Mouse (Mus musculus) forebrain, embryonic 15.5 days (tissue): ENCODE data around the gene Rag2. TPM values are rescaled to one million over a fixed set of nuclear protein-coding genes. Genes with fewer than 3 reads are reported as not detected.
A peak's percentile ranks its signal among the peaks of the same experiment; 100 is the strongest.

Experiments
- ATAC-seq: fragments of 200-750 bp; cut with Nextera tagmentation; replicated peaks from 2 replicates; pipeline ENCODE4 v1.8.0; 2017; ENCODE audit warnings: mild to moderate bottlenecking, moderate TSS enrichment, moderate library complexity
- H3K27ac ChIP-seq: fragments of 300-500 bp; sonication (generic); replicated peaks from 2 replicates; pipeline ENCODE4 v1.5.1; 2015; ENCODE audit warnings: mild to moderate bottlenecking, inconsistent platforms
- H3K27me3 ChIP-seq: fragments of 300-500 bp; sonication (generic); 2 replicates; pipeline ENCODE4 v1.6.1; 2015; ENCODE audit warnings: inconsistent platforms
- H3K36me3 ChIP-seq: fragments of 300-500 bp; sonication (generic); 2 replicates; pipeline ENCODE4 v1.6.1; 2015; ENCODE audit warnings: mild to moderate bottlenecking, inconsistent platforms
- H3K4me1 ChIP-seq: fragments of 300-500 bp; sonication (generic); 2 replicates; pipeline ENCODE4 v1.6.1; 2015; ENCODE audit warnings: inconsistent platforms
- H3K4me2 ChIP-seq: fragments of 300-500 bp; sonication (generic); replicated peaks from 2 replicates; pipeline ENCODE4 v1.6.1; 2015; ENCODE audit warnings: mild to moderate bottlenecking, inconsistent platforms
- H3K4me3 ChIP-seq: fragments of 300-500 bp; sonication (generic); 2 replicates; pipeline ENCODE4 v1.5.1; 2015; ENCODE audit warnings: mild to moderate bottlenecking, inconsistent platforms
- H3K9ac ChIP-seq: fragments of 300-500 bp; sonication (generic); replicated peaks from 2 replicates; pipeline ENCODE4 v1.6.1; 2015; ENCODE audit warnings: mild to moderate bottlenecking, inconsistent platforms
- H3K9me3 ChIP-seq: fragments of 300-500 bp; sonication (generic); 2 replicates; pipeline ENCODE4 v1.6.1; 2016; ENCODE audit warnings: inconsistent platforms
- WGBS: fragments of 180-500 bp; shearing (Covaris S2); methylation state at CpG from one replicate; pipeline ENCODE4 v1.1.7; 2015; ENCODE audit warnings: mixed read lengths; 5-methylcytosine and 5-hydroxymethylcytosine counted together
- polyA plus RNA-seq: library from polyadenylated mRNA; unstranded; fragments of >200 nt; fragmentation: Nextera tagmentation; extraction: Ambion mirVana; gene quantifications from 2 replicates; pipeline ENCODE4 v1.2.1, GENCODE M21; 2015

Rag2 gene
- polyA plus RNA-seq, 1 experiment from 2014 or later: not detected

DNA sequence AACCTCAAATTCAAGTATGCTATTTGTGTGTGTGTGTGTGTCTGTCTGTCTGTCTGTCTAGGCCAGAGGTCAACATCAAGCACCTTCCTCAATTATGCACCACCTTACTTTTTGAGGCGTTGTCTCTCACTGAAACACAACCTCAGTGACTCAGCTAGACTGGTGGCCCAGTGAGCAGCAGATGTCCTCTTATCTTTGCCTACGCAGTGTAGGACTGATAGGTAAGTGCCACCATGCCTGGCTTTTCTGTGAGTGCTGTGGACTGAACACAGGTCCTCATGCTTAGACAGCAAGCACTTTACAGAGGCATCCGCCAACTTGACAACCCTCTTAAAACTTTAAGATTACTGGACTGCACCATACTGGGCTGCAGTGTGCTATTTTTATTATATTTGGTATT is 44.2 kb downstream of the Rag2 start:
- no peak for ATAC-seq
- H3K9ac ChIP-seq: no peak overlapping the region
- 96% methylated on average over 3 of the region's 3 CpGs for WGBS

DNA sequence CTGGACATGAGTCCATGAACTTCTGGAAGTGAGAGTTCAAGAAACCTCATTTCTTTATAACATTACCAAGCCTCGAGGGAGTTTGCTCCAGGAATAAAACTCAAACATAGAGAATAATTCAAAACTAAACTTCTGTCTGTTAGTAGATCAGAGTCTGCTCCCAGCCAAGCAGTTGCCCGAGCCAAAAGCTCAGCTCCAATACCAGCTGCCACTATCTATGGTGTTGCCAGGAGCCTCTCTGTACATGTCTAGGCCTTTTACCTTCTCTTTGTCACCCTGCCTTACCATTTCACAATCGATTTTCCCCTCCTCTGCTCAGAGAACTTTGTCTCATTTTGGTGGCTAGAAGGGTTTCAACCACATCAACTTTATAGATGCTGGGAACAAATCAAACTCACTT is 49.0 kb downstream of the Rag2 start:
- ATAC-seq: no peak
- 75% methylated on average over 3 of the region's 3 CpGs for WGBS
- Histone ChIP-seq H3K27me3 (peaks cover 4% of the 10 kb centered on the region; the same call in 1 of the 2 replicates), H3K36me3 (no peaks in the 10 kb centered on the region), H3K4me1 (0 out of 2 replicates have a peak, but pooled peaks cover 2% of the 10 kb centered on the region), H3K27ac (no peak overlapping the region), H3K4me3 (no peak overlapping the region), H3K9me3 (no peaks in the 10 kb centered on the region), H3K4me2 (no peak overlapping the region), H3K9ac (no peak overlapping the region)

More for the DNA sequence above, 44.2 kb downstream of the Rag2 start:
- H3K27ac ChIP-seq: no peak overlapping the region
- no peak overlapping the region for H3K4me3 ChIP-seq
- H3K36me3 ChIP-seq: no peaks in the 10 kb centered on the region
- peaks cover 7% of the 10 kb centered on the region for H3K4me1 ChIP-seq
- no peaks in the 10 kb centered on the region for H3K27me3 ChIP-seq
- H3K4me2 ChIP-seq: no peak overlapping the region
- no peaks in the 10 kb centered on the region for H3K9me3 ChIP-seq

DNA sequence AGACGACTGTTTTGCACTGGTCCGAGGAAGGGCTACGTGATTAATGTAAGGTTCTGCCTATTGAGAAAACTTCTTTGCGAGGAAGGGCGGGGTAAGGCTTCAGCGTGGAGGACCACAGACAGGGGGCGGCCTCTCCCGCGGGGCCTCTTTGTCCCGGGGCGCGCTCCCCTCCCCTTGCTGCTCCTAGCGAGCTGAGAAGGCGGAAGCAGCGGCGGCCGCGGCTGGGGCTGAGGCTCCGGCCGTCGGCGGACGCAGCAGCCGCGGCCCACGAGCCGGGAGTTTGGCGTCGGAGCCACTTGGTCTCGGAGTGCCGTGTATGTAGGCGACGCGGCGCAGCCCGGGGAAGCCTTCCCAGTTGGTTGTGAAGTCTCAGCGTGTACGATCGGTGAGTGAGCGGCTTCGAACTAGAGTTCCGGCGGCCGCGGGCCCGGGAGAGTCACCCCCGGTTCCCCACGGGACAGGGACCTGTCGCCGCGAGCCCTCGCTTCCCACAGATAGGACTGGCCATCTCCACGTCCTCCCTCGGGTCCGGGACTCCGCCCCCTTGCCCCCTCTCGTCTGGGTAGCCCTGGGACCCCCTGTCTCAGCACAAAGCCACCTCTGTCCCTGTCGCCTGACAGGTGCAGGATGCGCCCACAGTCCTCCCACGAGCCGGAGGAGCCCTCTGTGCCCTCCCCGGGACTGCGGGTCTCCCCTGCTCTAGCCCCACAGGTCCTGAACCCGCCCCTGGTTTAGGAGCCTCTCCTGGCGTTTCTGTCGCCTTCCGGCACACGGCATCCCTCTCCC is 53.9 kb downstream of the Rag2 start, which contains the start of gene Traf6:
TSS of gene Traf6 (plus strand) at position 194 of the 786 bp plus-strand sequence.
- H3K9ac ChIP-seq: peak within 1 kb of the TSS; percentile 82
- H3K4me2 ChIP-seq: peak within 1 kb of the TSS; percentile 74
- peaks cover 4% of the 10 kb centered on the region; the same call in 1 of the 2 replicates for H3K27me3 ChIP-seq
- WGBS: under 1% methylated on average over 65 of the region's 68 CpGs
- H3K27ac ChIP-seq: peak within 1 kb of the TSS; percentile 67
- no peaks in the 10 kb centered on the region for H3K36me3 ChIP-seq
- peak within 1 kb of the TSS; percentile 85 for H3K4me3 ChIP-seq
- peaks cover 16% of the 10 kb centered on the region for H3K4me1 ChIP-seq
- peak; percentile 93 for ATAC-seq
- no peaks in the 10 kb centered on the region for H3K9me3 ChIP-seq

DNA sequence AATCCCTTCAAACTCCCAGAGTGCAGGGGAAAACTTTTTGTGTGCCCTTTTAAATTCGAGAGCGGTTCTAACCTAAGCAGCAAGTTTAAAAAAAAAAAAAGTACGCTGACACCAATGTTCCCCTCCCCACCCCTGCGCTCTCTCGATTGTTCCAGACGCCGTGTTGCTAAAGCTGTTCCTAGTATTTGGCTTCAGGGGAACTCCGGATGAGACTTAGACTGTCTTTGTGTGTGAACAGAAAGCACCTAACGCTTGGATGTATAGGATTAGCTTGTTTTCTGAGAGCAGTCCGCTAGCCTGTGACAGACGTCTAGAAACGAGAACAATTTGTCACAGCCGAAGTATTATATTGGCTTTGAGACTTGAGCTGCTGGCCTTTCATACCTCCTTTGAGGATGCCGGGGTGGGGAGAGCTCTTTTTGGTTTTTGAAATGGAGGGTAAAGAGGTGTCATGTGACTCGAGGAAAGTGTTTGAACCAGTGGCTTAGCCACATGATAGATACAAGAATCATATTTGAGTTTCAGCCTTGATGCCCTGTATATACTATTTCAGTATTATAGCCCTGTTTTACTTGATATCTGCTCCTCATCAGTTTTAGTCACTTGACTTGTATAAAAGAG is 54.8 kb downstream of the Rag2 start:
- under 1% methylated on average over 15 of the region's 15 CpGs for WGBS
- Histone ChIP-seq H3K4me1 (peaks cover 16% of the 10 kb centered on the region), H3K27me3 (peaks cover 4% of the 10 kb centered on the region; the same call in 1 of the 2 replicates), H3K9me3 (no peaks in the 10 kb centered on the region), H3K4me2 (peak overlapping the region; percentile 74), H3K4me3 (peak overlapping the region; percentile 85), H3K9ac (peak overlapping the region; percentile 82), H3K27ac (no peak overlapping the region), H3K36me3 (no peaks in the 10 kb centered on the region)
- ATAC-seq: no peak

Other genes with a start within 250 kb of the Rag2 start
- gene Rag1, start 24.8 kb downstream of the Rag2 start, polyA plus RNA-seq: 0.06 and 0.14 TPM in 2 replicates
- gene B230118H07Rik, start 24.8 kb downstream of the Rag2 start, polyA plus RNA-seq: 48.7 and 52.2 TPM in 2 replicates
- gene Traf6, start 53.7 kb downstream of the Rag2 start, polyA plus RNA-seq: 10.3 and 11.2 TPM in 2 replicates